Mouse (Mus musculus): ENCODE results near the gene Zan.
A peak's percentile ranks its signal among the peaks of the same experiment; 100 is the strongest.

The Zan gene

DNA sequence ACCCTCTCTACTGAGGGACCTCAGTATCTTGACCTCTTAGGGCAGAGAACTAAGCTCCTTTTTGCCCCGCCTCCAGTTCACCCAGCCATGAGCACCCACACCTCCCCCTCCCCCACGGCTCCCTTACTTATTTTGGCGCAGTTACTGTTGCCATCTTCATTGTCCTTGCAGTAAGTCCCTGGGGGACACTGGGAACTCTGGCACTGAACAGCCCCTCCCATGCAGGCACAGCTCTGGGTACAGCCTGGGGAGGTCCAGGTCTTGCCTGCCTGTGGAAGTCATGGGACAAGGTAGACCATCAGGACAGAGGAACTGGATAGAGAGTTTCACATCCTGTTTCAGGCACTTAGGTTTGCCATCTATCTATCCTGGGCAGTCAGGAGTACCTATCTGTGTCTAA is 66.8 kb downstream of the Zan start:
- DNase-seq, result no peak

DNA sequence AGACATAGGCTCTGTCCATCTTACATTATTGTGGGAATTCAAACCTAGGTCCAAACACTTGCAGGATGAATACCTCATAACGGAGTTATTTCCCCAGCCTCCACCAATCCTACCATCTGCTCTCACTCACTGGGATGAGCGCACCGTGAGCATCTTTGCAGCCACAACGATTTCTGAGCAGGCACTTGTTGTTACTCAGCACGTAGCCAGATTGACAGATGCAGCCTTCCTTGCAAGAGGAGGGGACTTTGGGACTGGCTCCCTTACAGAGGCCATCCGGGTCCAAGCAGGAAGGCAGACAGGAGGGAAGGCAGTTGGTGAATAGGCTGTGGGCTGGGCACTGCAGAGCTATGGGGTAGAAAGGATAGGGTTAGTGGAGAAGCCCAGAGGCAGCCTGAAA is 67.4 kb downstream of the Zan start:
- DNase-seq, result no peak

DNA sequence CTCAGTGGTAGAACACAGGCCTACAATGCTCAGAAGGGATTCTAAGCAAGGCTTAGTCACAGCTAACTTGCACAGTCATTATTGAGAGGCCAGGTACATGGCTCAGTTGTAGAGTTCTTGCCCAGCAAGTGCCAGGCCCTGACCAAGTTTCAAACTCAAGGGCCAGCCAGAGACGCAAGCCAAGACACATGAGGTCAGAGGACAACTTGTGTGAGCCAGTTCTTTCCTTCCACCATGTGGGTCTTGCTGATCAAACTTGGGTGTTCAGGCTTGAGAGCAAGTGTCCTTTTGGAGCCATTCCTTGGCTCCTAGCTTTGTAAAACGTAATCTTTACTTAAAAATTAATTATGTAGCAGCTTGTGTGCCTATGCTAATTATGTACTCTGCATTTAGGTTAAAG is 72.8 kb downstream of the Zan start:
- no peak for DNase-seq

GRCm38 (mm10) chr5:137394456-137394855 is 82.4 kb downstream of the Zan start:
- no peak for DNase-seq

- no peak for DNase-seq
Measured at GRCm38 (mm10) chr5:137391641-137392040, 85.2 kb downstream of the Zan start.

DNA sequence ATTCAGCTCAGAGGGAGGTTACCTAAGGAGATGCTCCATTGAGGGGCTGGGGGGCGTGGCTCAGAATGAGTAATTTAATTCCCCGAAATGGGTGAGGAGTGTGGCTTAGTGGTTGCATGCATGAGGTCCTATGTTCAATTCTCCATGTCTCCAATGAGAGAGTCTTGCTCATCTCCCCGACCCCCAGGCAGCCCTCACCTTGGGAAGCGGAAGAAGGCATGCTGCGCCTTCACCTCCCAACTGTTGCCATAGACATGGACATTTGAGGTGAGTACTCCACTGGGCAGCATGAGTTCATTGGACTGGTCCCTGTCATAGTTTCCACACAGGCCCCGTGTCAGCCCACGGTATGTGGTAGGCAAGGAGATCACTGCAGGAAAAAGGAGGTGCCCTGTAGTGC is 90.2 kb downstream of the Zan start:
- DNase-seq, result no peak

- no peak for DNase-seq
Measured at GRCm38 (mm10) chr5:137383441-137383840, 93.4 kb downstream of the Zan start.

DNA sequence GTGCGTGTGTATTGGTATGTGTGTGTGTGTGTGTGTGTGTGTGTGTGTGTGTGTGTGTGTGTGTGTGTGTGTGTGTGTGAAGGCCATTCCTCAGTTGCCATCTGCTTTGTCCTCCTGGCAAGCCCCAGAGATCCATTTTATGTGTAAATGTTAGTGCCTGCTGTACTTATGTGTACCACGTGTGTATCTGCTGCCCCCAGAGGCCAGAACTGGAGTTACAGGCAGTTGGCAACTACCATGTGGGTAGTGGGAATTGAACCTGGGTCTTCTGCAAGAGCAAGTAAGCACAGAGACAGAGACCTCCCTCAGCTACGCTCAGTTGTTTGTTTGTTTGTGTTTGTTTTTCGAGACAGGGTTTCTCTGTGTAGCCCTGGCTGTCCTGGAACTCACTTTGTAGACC is 95.7 kb downstream of the Zan start:
- DNase-seq, result peak; percentile 69

DNA sequence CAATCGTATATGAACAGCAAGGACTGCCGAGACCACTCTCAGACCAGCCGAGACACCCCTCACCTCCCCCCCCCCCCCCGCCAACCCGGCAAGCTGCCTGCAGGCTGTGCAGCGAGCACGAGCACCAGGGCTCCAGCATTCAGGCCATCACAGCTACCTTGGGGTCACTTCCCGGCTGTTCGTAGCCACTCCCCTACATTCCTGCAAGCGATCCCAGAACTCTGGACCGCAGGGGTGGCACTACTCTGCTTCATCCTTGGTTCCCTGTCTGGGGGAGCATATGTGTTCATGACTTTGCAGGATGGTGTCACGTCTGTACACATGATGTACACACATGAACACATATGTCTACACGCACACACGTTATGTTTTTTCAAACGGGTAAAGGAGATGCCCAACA is 99.3 kb downstream of the Zan start:
- no peak for DNase-seq

DNA sequence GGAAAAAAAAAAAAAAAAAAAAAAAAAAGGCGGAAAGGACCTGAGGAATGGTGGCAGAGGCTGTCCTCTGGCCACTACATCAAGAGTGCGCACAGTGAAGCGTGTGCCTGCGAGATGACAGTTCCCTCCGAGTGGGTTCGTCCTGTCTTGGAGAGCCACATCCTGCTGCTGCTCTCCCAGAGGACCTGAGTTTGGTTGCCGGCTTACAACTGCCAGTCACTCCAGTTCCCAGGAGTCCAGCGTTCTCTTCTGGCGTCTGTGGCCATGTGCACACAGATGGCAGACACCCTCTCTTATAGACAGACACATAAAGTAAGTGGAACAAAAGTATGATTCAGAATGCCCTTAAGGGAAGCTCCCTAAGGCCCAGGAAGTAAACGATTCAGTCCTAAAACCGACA is 99.7 kb downstream of the Zan start:
- DNase-seq, result no peak

- DNase-seq, result no peak
Measured at GRCm38 (mm10) chr5:137376722-137377121, 100.1 kb downstream of the Zan start.

- DNase-seq, result no peak
Measured at GRCm38 (mm10) chr5:137376198-137376597, 100.7 kb downstream of the Zan start.

DNA sequence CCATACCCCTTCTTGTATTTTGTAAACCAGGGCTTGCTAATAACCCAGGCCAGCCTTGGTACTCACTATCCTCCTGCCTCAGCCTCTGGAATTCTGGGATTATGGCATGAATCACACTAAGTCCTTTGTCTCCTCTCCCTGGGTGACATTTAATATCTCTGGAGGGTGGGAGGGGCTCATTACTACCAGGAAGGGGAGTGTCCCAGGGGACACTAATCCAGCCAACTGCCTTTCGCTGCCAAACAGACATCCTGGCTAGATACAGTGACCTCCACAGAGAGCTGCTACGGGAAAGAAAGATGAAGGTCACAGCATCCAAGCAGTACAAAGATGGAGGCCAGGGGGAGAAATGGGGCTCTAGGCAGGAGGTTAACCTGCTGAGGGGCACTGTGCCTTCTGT is 101.2 kb downstream of the Zan start:
- DNase-seq, result no peak

- DNase-seq, result no peak
Measured at GRCm38 (mm10) chr5:137374521-137375080, 102.3 kb downstream of the Zan start.

DNA sequence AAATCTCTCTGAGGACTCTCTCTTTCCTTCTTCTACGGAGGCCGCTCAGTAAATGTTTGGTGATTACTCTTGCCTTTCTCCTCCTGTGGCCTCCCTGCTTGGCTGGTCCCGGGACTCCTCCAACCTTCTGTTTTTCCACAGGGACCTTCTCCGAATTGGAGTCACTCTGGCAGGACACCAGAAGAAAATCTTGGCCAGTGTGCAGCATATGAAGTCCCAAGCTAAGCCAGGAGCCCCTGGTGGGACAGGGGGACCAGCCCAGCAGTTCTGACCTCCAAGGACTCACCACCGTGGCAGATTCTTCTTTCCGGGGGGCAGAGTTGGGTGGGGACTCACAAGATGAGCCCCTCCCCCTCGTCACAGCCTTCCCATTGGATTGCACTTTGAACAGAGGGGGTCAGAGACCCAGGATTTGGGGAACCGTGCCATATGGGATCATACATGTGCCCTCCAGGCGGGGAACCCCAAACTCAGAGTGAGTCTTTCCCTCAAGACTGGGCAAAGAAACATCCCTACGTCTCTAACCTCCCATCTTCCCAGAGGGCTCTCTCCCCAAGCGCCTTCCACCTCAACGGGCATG is 103.4 kb downstream of the Zan start:
- no peak for DNase-seq

DNA sequence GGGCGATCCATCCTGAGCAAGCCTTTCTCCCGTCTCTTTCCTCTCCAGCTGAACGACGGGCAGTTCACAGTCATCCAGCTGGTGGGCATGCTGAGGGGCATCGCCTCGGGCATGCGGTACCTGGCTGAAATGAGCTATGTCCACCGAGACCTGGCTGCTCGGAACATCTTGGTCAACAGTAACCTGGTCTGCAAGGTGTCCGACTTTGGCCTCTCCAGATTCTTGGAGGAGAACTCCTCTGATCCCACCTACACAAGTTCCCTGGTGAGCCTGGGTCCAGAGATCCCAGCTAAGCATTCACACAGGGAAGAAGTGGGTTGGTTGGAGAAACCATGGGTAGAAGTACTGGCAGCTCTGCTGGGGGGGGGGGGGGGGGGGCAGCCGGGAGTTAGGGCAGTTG is 107.2 kb downstream of the Zan start:
- DNase-seq, result no peak

DNA sequence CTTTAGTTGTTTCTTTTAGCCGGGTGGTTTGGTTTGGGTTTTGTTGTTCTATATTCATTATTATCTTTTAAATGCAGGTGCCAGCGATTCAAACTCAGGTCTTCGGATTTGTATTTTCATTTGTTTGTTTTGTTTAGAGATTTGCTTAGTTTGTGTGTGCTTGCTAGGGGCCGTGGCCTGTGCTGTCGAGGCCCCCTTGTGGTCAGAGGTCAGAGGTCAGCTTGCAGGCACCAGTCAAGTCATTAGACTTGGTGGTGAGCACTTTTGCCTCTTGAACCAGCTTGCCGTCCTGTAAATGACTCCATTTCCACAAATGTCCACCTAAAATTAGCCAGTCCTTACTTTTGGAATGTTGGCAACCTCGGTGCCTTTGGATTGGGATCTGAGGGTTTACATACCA is 118.5 kb downstream of the Zan start:
- peak; percentile 30 for DNase-seq

DNA sequence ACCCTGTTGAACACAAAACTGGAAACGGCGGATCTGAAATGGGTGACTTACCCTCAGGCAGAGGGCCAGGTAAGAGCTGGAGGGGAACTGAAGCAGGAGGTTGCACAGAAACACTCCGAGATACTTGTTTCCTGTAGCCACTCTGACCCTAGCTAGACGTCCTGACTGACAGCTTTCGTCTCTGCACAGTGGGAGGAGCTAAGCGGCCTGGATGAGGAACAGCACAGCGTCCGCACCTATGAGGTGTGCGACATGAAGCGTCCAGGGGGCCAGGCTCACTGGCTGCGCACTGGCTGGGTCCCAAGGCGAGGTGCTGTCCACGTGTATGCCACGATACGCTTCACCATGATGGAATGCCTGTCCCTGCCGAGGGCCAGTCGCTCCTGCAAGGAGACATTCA is 122.8 kb downstream of the Zan start:
- no peak for DNase-seq

DNA sequence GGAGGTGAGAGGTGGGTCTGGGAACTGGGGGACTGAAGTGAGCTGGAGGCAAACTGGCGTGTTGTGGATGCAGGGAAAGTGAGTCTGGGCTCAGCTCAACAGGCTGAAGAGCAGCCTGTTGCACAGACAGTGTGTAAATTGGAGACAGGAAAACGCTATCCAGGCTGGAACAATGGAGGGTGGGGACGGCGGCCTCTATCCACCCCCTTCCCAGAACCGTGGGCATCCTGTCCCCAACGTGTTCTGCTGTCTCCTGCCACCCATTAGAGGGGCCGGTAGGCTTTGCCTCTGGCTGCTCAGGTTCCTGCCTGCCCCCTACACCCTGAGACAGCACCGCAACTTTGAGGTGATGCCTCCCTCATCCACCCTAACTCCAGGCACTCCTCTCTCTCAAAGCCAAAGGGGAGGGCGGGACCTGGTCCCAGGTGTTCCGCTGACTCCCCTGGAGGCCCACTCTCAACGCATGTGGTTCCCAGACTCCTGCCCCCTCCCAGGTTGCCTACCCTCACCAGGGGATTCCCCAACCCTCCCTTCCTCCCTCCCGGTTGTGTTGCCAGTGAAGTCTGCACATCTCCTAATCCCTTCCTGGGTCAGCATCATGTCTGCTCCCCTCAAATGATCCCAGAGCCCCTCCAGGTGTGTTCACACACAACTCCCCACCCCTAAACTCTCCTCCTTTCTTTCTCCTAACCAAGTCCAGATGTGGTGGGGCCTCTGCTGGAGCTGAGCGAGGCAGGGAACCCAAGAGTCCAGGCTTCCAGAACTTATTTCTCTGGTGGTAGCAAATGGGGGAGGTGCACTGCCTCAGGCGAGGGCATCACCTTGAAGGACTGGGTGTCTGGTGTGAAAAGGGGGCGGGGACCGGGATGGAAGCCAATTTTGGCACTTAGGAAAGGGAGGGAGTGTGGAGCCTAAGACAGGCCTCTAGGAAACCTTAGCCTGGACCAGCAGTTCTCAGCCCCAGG is 124.6 kb downstream of the Zan start:
- no peak for DNase-seq

DNA sequence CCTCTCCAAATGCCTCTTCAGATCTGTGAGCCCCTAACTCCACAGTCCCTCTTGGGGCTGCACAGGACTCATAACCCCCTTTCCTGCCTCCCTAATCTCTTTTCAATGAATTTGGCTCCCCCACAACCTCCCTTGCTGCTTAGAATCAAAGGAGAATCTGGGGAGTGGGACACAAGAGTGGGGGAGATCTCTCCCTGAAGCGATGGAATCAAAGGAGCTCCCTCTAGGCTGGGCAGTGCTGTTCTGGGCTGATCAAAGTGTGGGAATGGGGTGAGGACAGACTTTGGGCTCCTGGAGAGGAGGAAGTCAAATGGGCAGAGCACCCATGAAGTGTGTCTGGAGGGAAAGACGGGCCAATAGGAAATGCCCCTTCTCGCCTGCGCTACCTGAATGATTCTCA is 125.5 kb downstream of the Zan start:
- DNase-seq, result no peak

DNA sequence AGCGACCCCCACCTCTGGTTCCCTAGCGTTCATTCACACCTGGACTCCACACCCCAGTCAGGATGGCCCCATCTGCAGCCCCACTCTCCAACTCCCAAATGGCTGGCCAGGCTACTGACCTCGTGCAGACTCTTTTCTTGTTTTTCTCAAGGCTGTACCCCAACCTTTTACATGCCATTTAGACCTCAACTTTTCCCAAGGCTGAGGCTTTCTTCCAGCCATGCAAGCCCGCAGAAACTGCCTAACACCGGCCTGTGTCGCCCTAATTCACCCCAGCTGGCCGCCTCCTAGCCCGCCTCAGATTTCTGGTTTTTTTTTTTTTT is 125.8 kb downstream of the Zan start:
- DNase-seq, result no peak

DNA sequence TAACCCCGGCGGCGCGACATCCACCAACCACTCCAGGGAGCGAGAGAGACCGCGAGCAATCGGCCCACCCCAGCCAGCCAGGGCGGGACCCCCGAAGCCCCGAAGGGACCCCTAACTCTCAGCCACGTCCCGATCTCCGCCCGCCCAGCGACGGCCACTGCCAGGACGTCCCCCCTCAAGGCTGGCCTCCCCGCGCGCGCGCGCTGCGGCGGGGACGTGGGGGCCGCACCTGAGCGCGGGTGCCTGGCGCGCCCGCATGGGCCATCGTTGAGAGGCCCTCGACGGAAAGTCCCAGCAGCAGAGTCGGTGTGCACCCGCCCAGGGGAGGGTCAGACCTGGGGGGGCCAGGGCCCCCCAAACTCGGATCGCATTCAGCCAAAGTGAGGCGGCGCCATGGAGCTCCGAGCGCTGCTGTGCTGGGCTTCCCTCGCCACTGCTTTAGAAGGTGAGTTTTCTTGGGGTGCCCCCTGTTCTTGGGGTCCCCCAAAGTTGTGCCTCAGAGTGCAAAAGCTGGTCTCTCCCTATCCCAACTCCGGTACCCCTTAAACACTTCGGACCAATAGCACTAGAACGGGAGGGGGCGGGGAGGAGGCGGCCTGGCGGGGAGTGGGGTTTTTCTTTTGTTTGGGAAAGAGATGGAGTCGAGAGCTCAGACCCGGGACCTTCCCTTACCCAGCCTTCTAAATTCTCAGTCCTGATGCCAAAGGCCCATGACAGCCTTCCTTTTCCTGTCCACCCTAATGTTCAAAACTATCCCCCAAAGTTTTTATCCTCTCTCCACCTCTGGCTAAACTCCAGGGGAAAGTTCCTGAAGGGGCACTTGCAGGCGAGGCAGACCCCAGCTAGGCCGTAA is 126.4 kb downstream of the Zan start:
- no peak for DNase-seq

DNA sequence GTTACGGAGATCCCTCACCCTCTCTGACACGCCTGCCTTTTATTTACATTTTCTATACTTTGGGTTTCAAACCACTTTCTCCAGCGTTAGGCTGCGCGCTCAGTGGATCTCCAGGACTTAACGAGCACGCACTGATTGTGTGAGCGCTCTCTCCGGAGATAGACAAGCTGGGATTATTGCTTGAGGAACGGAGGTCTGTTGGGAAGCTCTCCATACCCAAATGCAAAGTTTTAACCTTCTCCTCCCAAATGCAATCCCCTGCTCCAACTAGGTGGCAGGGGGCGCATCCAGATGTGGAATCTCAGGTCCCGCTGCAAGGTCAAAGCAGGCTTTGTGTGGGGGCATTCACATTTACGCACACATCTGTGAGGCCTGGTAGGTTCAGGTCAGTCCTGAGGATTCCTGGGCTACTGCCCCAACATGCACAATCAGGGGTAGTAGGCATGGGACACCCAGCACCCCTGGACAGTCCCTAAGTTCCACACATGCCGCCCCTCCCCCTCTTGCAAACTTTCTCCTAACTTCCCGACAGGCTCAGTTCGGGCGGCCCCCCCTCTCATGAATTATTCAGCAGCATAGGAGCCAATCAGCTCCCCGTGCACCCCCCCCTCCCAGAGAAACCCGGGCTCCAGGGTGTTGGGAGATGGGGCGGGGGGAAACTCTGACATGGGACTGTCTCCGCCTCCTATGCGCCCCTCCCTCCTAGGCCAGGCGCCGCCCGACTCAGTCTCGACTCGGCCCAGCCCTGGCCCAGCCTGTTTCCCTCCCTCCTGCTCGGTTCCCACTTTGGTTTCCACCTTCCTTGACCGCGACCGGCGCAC is 127.3 kb downstream of the Zan start, which contains the start of gene Ephb4:
TSS of gene Ephb4 (plus strand) at position 726 of the 821 bp plus-strand sequence.
- peak; percentile 15 for DNase-seq
